Comparison of ENCODE assay signal across 8 mouse cellular contexts in genomic region chr9:22389021-22389476, GRCm38 (mm10). TPM values are rescaled to one million over a fixed set of nuclear protein-coding genes. Genes with fewer than 3 reads are reported as not detected.
DNase-seq lines count a peak whose midpoint lies in the region; ATAC-seq lines count a peak whose summit lies in the region.

Gene Anln (minus strand): TSS chr9:22389188.

- peak within 1 kb of the TSS; percentile 88 for H3K9ac ChIP-seq in embryonic facial prominence, embryonic 11.5 days (replicated peaks; ENCODE audit: low read length)
- H3K9ac ChIP-seq in midbrain, embryonic 11.5 days (ENCODE audit: low read length), result peak within 1 kb of the TSS; percentile 90

- peak within 1 kb of the TSS; percentile 78 for H3K4me2 ChIP-seq in embryonic facial prominence, embryonic 11.5 days (ENCODE audit: low read depth, low read length)
- H3K4me2 ChIP-seq in midbrain, embryonic 11.5 days, result peak within 1 kb of the TSS; percentile 71

- under 1% methylated on average over 41 of the region's 44 CpGs for WGBS in embryonic facial prominence, embryonic 11.5 days
- 0% methylated on average over 43 of the region's 44 CpGs for WGBS in midbrain, embryonic 11.5 days

- peak; percentile 95 for ATAC-seq in embryonic facial prominence, embryonic 11.5 days (replicated peaks; ENCODE audit: insufficient number of reproducible peaks, low FRiP score, low TSS enrichment, low read depth)
- ATAC-seq in midbrain, embryonic 11.5 days (ENCODE audit: low FRiP score), result peak; percentile 97

- H3K27ac ChIP-seq in embryonic facial prominence, embryonic 11.5 days (replicated peaks; ENCODE audit: low read depth, low read length), result peak within 1 kb of the TSS; percentile 85
- peak within 1 kb of the TSS; percentile 85 for H3K27ac ChIP-seq in midbrain, embryonic 11.5 days (ENCODE audit: low read depth, low read length)

- intact Hi-C loops in left cerebral cortex, postnatal 4 days (cut with DNase I), result no loop called here

- H3K36me3 ChIP-seq in embryonic facial prominence, embryonic 11.5 days (replicated peaks; ENCODE audit: control insufficient read depth, insufficient read depth, low read depth, low read length), result no peaks in the 10 kb centered on the region
- no peaks in the 10 kb centered on the region for H3K36me3 ChIP-seq in midbrain, embryonic 11.5 days (ENCODE audit: control insufficient read depth, insufficient read depth, low read length)

- H3K9me3 ChIP-seq in embryonic facial prominence, embryonic 11.5 days (replicated peaks; ENCODE audit: control insufficient read depth, low read length), result no peaks in the 10 kb centered on the region
- no peaks in the 10 kb centered on the region for H3K9me3 ChIP-seq in midbrain, embryonic 11.5 days (ENCODE audit: control insufficient read depth, low read length)

- peak; percentile 98 for DNase-seq in 3134 (ENCODE audit: extremely low read depth, insufficient read length, low spot score)
- DNase-seq in adrenal gland, postnatal 25 days, result peak; percentile 98
- peak; percentile 96 for DNase-seq in embryonic facial prominence, embryonic 11.5 days (ENCODE audit: low spot score)
- DNase-seq in heart, adult 11 months, result peak; percentile 99
- DNase-seq in kidney, adult 11 months, result peak; percentile 82
- DNase-seq in left cerebral cortex, postnatal 4 days, result peak; percentile 96
- peak; percentile 100 for DNase-seq in midbrain, embryonic 11.5 days (ENCODE audit: low spot score, missing footprints)
- peak; percentile 96 for DNase-seq in right cerebral cortex, postnatal 4 days

- peak within 1 kb of the TSS; percentile 76 for H3K4me3 ChIP-seq in embryonic facial prominence, embryonic 11.5 days (ENCODE audit: low read depth, low read length)
- H3K4me3 ChIP-seq in midbrain, embryonic 11.5 days (ENCODE audit: low read depth, low read length), result peak within 1 kb of the TSS; percentile 74

- H3K4me1 ChIP-seq in embryonic facial prominence, embryonic 11.5 days (ENCODE audit: control insufficient read depth, insufficient read depth, low read length), result no peaks in the 10 kb centered on the region
- H3K4me1 ChIP-seq in midbrain, embryonic 11.5 days (ENCODE audit: control insufficient read depth, insufficient read depth, low read length), result peaks cover 9% of the 10 kb centered on the region

- H3K27me3 ChIP-seq in embryonic facial prominence, embryonic 11.5 days (ENCODE audit: control insufficient read depth, insufficient read depth, low read length), result no peaks in the 10 kb centered on the region
- H3K27me3 ChIP-seq in midbrain, embryonic 11.5 days (ENCODE audit: control insufficient read depth, insufficient read depth, low read length), result no peaks in the 10 kb centered on the region

RNA-seq across cellular contexts. Expression of gene Anln, which starts in this region (rescaled TPM):
- total RNA-seq in adrenal gland, postnatal 25 days (2021), result 8.6 and 15.6 TPM in 2 replicates
- 53.9 and 63.4 TPM in 2 replicates for polyA plus RNA-seq in embryonic facial prominence, embryonic 11.5 days (2014; fragmentation: Nextera tagmentation; extraction: Ambion mirVana)
- 1 to 10 TPM; 5.3 to 5.5 TPM for total RNA-seq in left cerebral cortex, postnatal 4 days (2021)
- polyA plus RNA-seq in midbrain, embryonic 11.5 days (2014; fragmentation: Nextera tagmentation; extraction: Ambion mirVana), result 40.9 and 45.8 TPM in 2 replicates

Comparison
In these comparisons a context has a peak if more than half of its experiments do, and no peak if none do; other contexts are left out.
1. Peak in every context shown above with its lines: DNase-seq, ATAC-seq, H3K4me3 ChIP-seq and H3K27ac ChIP-seq.